Mouse (Mus musculus): ENCODE results near the gene Cchcr1. TPM values are rescaled to one million over a fixed set of nuclear protein-coding genes. Genes with fewer than 3 reads are reported as not detected.

The Cchcr1 gene
- polyA plus RNA-seq, 1 experiment from 2014 or later: 10.8 TPM

DNA sequence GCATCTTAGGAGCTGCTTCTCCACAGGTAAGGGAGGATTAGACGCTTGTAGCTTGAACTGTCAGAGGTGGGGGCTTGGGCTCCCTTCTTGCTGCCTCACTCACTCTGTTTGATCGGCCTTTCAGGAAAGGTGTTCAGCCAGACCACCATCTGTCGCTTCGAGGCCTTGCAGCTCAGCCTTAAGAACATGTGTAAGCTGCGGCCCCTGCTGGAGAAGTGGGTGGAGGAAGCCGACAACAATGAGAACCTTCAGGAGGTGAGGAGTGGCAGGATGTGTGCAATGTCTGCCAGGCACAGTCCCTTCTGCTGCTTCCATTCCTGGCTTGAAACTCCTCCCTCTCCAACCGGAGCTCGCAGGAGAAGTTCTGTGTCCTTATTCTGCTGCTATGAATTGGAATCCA lies 7.6 kb upstream of the Cchcr1 start:
- Histone ChIP-seq H3K4me2 (no peak overlapping the region), H3K4me1 (ENCODE audit: control insufficient read depth, insufficient read depth, low read length) (peaks cover 4% of the 10 kb centered on the region; the same call in 1 of the 2 replicates), H3K9me3 (ENCODE audit: control insufficient read depth, low read length) (no peaks in the 10 kb centered on the region), H3K27me3 (ENCODE audit: control insufficient read depth, insufficient read depth, low read length) (peaks cover 28% of the 10 kb centered on the region), H3K36me3 (ENCODE audit: control insufficient read depth, insufficient read depth, low read length) (no peaks in the 10 kb centered on the region), H3K9ac (ENCODE audit: low read length) (no peak overlapping the region), H3K27ac (ENCODE audit: low read depth, low read length) (no peak overlapping the region), H3K4me3 (ENCODE audit: low read depth, low read length) (no peak overlapping the region)
- WGBS: 47% methylated on average over 8 of the region's 8 CpGs
- no peak for DNase-seq (ENCODE audit: low spot score, missing footprints)
- ATAC-seq (ENCODE audit: low FRiP score): no peak

- Histone ChIP-seq H3K4me2 (no peak overlapping the region), H3K9ac (ENCODE audit: low read length) (no peak overlapping the region), H3K27ac (ENCODE audit: low read depth, low read length) (no peak overlapping the region), H3K4me3 (ENCODE audit: low read depth, low read length) (no peak overlapping the region), H3K36me3 (ENCODE audit: control insufficient read depth, insufficient read depth, low read length) (no peaks in the 10 kb centered on the region), H3K9me3 (ENCODE audit: control insufficient read depth, low read length) (no peaks in the 10 kb centered on the region), H3K4me1 (ENCODE audit: control insufficient read depth, insufficient read depth, low read length) (peaks cover 23% of the 10 kb centered on the region), H3K27me3 (ENCODE audit: control insufficient read depth, insufficient read depth, low read length) (peaks cover under 1% of the 10 kb centered on the region; the same call in 1 of the 2 replicates)
- no peak for ATAC-seq (ENCODE audit: low FRiP score)
- WGBS: 91% methylated on average over 7 of the region's 7 CpGs
- DNase-seq (ENCODE audit: low spot score, missing footprints): peak; percentile 17
Observed at GRCm38 (mm10) chr17:35512916-35513626, 3.8 kb upstream of the Cchcr1 start.

DNA sequence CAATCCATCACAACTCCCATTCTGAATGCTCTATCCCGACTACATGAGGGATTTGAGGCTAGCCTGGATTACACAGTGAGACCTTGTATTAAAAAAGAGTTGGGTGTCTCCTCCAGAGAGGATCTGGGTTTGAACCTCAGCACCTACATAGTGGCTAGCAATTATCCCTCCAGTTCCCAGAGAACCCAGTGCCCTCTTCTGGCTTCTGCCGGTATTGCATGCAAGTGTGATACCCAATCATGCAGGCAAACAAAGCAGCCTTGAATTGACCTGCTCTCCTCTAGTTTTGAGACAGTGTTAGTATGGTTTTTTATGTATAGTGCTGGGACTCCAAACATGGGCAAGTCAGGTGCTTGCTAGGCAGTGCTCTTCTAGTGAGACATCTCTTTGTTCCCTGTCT lies 3.0 kb upstream of the Cchcr1 start:
- H3K9me3 ChIP-seq (ENCODE audit: control insufficient read depth, low read length): no peaks in the 10 kb centered on the region
- no peak overlapping the region for H3K4me3 ChIP-seq (ENCODE audit: low read depth, low read length)
- no peaks in the 10 kb centered on the region for H3K27me3 ChIP-seq (ENCODE audit: control insufficient read depth, insufficient read depth, low read length)
- H3K27ac ChIP-seq (ENCODE audit: low read depth, low read length): no peak overlapping the region
- no peaks in the 10 kb centered on the region for H3K36me3 ChIP-seq (ENCODE audit: control insufficient read depth, insufficient read depth, low read length)
- 11% methylated on average over 2 of the region's 2 CpGs for WGBS
- H3K9ac ChIP-seq (ENCODE audit: low read length): no peak overlapping the region
- H3K4me1 ChIP-seq (ENCODE audit: control insufficient read depth, insufficient read depth, low read length): peaks cover 23% of the 10 kb centered on the region
- H3K4me2 ChIP-seq: no peak overlapping the region
- DNase-seq (ENCODE audit: low spot score, missing footprints): peak; percentile 97
- ATAC-seq (ENCODE audit: low FRiP score): no peak

DNA sequence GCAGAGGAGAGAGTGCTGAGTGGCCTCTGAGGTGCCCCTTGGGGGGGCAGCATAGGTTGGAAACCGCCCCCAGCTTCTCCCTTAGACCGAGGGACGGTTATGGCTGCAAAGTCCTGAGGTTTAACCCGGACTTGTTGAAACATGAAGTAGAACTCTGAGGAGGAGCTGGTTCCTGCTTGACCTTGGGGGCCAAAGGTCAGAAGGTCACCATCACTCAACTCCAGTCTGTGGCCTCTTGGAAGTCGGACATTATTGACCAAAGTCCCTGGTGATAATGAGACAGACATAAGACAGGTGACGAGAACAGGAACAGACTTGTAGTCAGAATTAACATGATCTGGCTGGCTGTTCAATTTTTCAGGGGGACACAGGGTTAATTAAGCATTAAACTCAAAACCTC lies 2.1 kb upstream of the Cchcr1 start:
- H3K27me3 ChIP-seq (ENCODE audit: control insufficient read depth, insufficient read depth, low read length): no peaks in the 10 kb centered on the region
- no peak overlapping the region for H3K4me3 ChIP-seq (ENCODE audit: low read depth, low read length)
- H3K9ac ChIP-seq (ENCODE audit: low read length): peak overlapping the region; percentile 45
- 52% methylated on average over 6 of the region's 6 CpGs for WGBS
- ATAC-seq (ENCODE audit: low FRiP score) (no peak), DNase-seq (ENCODE audit: low spot score, missing footprints) (peak; percentile 80)
- H3K4me2 ChIP-seq: peak overlapping the region; percentile 78
- peaks cover 23% of the 10 kb centered on the region for H3K4me1 ChIP-seq (ENCODE audit: control insufficient read depth, insufficient read depth, low read length)
- H3K36me3 ChIP-seq (ENCODE audit: control insufficient read depth, insufficient read depth, low read length): no peaks in the 10 kb centered on the region
- H3K27ac ChIP-seq (ENCODE audit: low read depth, low read length): no peak overlapping the region
- no peaks in the 10 kb centered on the region for H3K9me3 ChIP-seq (ENCODE audit: control insufficient read depth, low read length)

GRCm38 (mm10) chr17:35515911-35516640 lies 824 bp upstream of the Cchcr1 start:
- ATAC-seq (ENCODE audit: low FRiP score) (peak; percentile 36; the same call in 1 of the 2 replicates), DNase-seq (ENCODE audit: low spot score, missing footprints) (peak; percentile 83)
- H3K4me2 ChIP-seq: peak overlapping the region; percentile 78
- H3K9ac ChIP-seq (ENCODE audit: low read length): peak overlapping the region; percentile 65
- H3K27ac ChIP-seq (ENCODE audit: low read depth, low read length): no peak overlapping the region
- WGBS: 6% methylated on average over 25 of the region's 25 CpGs
- peaks cover 23% of the 10 kb centered on the region for H3K4me1 ChIP-seq (ENCODE audit: control insufficient read depth, insufficient read depth, low read length)
- peak overlapping the region; percentile 54 for H3K4me3 ChIP-seq (ENCODE audit: low read depth, low read length)
- no peaks in the 10 kb centered on the region for H3K27me3 ChIP-seq (ENCODE audit: control insufficient read depth, insufficient read depth, low read length)
- no peaks in the 10 kb centered on the region for H3K36me3 ChIP-seq (ENCODE audit: control insufficient read depth, insufficient read depth, low read length)
- H3K9me3 ChIP-seq (ENCODE audit: control insufficient read depth, low read length): no peaks in the 10 kb centered on the region

DNA sequence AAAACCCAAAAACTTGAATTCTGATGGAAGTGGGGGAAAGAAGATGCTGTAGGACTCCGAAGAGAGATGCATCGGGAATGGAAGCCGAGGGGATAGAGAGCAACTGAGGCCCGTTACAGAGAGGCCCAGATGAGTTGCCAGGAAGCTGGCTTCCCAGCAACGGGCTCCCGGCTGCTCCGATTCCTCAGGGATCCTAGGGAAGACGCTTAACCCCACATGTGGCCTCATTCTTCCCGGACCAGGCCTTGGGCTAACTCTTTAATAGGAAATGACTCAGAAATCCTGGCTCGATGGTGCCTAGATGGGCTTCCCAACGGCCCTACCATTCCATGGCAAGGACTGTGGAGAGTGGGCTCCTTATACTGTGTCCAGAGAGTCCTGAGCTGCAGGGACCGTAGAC lies 626 bp downstream of the Cchcr1 start:
- peak overlapping the region; percentile 69 for H3K9ac ChIP-seq (ENCODE audit: low read length)
- H3K4me2 ChIP-seq: peak overlapping the region; percentile 78
- H3K36me3 ChIP-seq (ENCODE audit: control insufficient read depth, insufficient read depth, low read length): 0 out of 2 replicates have a peak, but pooled peaks cover 2% of the 10 kb centered on the region
- DNase-seq (ENCODE audit: low spot score, missing footprints): no peak
- no peaks in the 10 kb centered on the region for H3K9me3 ChIP-seq (ENCODE audit: control insufficient read depth, low read length)
- no peaks in the 10 kb centered on the region for H3K27me3 ChIP-seq (ENCODE audit: control insufficient read depth, insufficient read depth, low read length)
- peak overlapping the region; percentile 54 for H3K4me3 ChIP-seq (ENCODE audit: low read depth, low read length)
- no peak for ATAC-seq (ENCODE audit: low FRiP score)
- WGBS: 12% methylated on average over 12 of the region's 12 CpGs
- no peak overlapping the region for H3K27ac ChIP-seq (ENCODE audit: low read depth, low read length)
- peaks cover 23% of the 10 kb centered on the region for H3K4me1 ChIP-seq (ENCODE audit: control insufficient read depth, insufficient read depth, low read length)

DNA sequence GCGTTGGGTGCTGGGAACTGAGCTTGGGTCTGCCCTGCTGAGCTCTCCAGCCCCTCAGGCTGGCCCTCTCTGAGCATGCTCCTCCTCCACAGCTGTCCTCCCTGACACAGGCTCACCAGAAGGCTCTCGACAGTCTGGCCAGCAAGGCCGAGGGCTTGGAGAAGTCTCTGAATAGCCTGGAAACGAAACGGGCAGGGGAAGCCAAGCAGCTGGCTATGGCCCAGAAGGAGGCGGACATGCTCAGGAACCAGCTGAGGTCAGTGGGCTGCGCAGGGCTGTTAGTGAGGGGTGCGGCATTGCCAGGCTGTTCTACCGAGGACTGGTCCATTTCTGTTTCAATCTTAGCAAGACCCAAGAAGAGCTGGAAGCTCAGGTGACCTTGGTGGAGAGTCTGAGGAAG lies 7.5 kb downstream of the Cchcr1 start:
- no peaks in the 10 kb centered on the region for H3K9me3 ChIP-seq (ENCODE audit: control insufficient read depth, low read length)
- no peak overlapping the region for H3K27ac ChIP-seq (ENCODE audit: low read depth, low read length)
- no peaks in the 10 kb centered on the region for H3K4me1 ChIP-seq (ENCODE audit: control insufficient read depth, insufficient read depth, low read length)
- peaks cover 8% of the 10 kb centered on the region; the same call in 1 of the 2 replicates for H3K36me3 ChIP-seq (ENCODE audit: control insufficient read depth, insufficient read depth, low read length)
- DNase-seq (ENCODE audit: low spot score, missing footprints) (peak; percentile 49), ATAC-seq (ENCODE audit: low FRiP score) (no peak)
- no peak overlapping the region for H3K4me3 ChIP-seq (ENCODE audit: low read depth, low read length)
- 89% methylated on average over 9 of the region's 9 CpGs for WGBS
- H3K9ac ChIP-seq (ENCODE audit: low read length): no peak overlapping the region
- no peaks in the 10 kb centered on the region for H3K27me3 ChIP-seq (ENCODE audit: control insufficient read depth, insufficient read depth, low read length)
- H3K4me2 ChIP-seq: no peak overlapping the region

DNA sequence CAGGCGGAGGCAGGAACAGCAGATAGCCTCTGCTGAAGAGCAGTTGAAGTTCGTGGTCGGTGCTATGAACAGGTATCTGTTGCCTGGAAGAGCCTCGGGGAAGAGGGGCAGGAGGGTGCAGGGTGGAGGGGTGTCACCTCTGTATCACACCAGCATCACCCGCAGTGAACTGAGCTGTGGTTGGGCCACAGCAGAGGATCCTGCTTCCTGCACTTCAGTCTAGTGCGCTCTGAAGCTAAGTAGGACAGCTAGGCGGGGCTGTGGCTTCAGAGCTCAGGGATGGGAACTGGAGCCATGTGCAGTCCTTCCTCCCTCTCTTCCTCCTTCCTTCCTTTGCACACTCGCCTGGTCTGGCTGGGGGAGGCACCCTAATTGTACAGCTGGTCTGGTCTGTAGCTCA lies 9.7 kb downstream of the Cchcr1 start:
- Histone ChIP-seq H3K4me2 (no peak overlapping the region), H3K27ac (ENCODE audit: low read depth, low read length) (no peak overlapping the region), H3K4me1 (ENCODE audit: control insufficient read depth, insufficient read depth, low read length) (no peaks in the 10 kb centered on the region), H3K36me3 (ENCODE audit: control insufficient read depth, insufficient read depth, low read length) (peaks cover 8% of the 10 kb centered on the region; the same call in 1 of the 2 replicates), H3K4me3 (ENCODE audit: low read depth, low read length) (no peak overlapping the region), H3K27me3 (ENCODE audit: control insufficient read depth, insufficient read depth, low read length) (no peaks in the 10 kb centered on the region), H3K9ac (ENCODE audit: low read length) (no peak overlapping the region), H3K9me3 (ENCODE audit: control insufficient read depth, low read length) (no peaks in the 10 kb centered on the region)
- 81% methylated on average over 8 of the region's 8 CpGs for WGBS
- ATAC-seq (ENCODE audit: low FRiP score) (no peak), DNase-seq (ENCODE audit: low spot score, missing footprints) (peak; percentile 60)

DNA sequence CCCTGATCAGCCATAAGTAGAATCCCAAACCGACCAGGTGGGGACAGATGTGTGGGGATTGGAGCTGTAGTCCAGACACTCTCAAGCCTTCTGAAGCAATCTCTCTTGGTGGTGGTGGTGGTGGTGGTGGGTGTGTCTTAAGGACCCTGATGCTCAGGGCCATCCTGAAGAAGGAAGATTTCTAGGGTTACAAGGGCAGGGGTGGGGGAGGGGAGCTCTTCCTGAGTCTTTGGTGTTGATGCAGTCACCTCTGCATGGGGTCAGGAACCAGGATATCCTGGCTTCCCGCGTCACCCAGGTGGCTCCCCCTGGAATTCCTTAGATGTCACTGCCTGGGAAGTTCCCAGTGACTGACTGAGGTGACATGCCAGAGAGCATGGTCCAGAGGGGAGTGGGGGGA lies 15.5 kb downstream of the Cchcr1 start:
- no peaks in the 10 kb centered on the region for H3K4me1 ChIP-seq (ENCODE audit: control insufficient read depth, insufficient read depth, low read length)
- no peaks in the 10 kb centered on the region for H3K27me3 ChIP-seq (ENCODE audit: control insufficient read depth, insufficient read depth, low read length)
- no peaks in the 10 kb centered on the region for H3K9me3 ChIP-seq (ENCODE audit: control insufficient read depth, low read length)
- H3K27ac ChIP-seq (ENCODE audit: low read depth, low read length): no peak overlapping the region
- WGBS: 14% methylated on average over 3 of the region's 3 CpGs
- no peak overlapping the region for H3K4me3 ChIP-seq (ENCODE audit: low read depth, low read length)
- peaks cover 4% of the 10 kb centered on the region; the same call in 1 of the 2 replicates for H3K36me3 ChIP-seq (ENCODE audit: control insufficient read depth, insufficient read depth, low read length)
- ATAC-seq (ENCODE audit: low FRiP score): no peak
- peak; percentile 84 for DNase-seq (ENCODE audit: low spot score, missing footprints)
- no peak overlapping the region for H3K4me2 ChIP-seq
- H3K9ac ChIP-seq (ENCODE audit: low read length): no peak overlapping the region
